Mouse (Mus musculus): ENCODE results near the gene Tnpo2. TPM values are rescaled to one million over a fixed set of nuclear protein-coding genes. Genes with fewer than 3 reads are reported as not detected.

Gene Tnpo2
- polyA plus RNA-seq, 1 experiment, result 106 TPM

DNA sequence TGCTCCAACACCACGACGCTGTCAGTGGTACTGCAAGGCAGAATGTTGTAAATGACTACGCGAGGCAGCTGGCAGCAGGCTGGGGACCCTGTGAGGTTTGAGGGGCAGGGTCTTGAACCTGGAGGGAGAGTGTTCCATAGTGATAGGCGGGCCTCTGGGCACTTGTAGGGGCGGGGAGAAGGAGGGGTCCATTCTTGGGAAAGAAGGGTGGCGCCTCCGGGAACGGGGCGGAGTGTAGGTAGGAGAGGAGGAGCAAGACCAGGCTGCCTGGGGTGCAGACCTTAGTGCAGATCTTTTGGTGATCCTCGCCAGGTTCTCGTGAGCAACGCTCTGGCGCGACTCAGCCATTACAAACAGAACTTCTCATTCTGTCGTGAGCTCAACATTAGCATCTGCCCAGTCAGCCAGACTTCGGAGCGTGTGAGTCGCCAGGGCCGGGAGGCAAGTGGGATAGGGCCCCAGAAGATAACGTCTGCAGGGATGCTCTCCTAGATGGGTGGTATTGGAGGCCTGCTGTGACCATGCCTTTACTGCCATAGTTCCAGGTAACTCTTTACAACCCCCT lies 54.9 kb downstream of the Tnpo2 start:
- Histone ChIP-seq H3K4me1 (ENCODE audit: control insufficient read depth, insufficient read depth, low read length) (no peaks in the 10 kb centered on the region), H3K27ac (ENCODE audit: insufficient read depth, low read length) (no peak overlapping the region), H3K4me3 (ENCODE audit: insufficient read depth, low read length) (no peak overlapping the region)
- TF ChIP-seq POLR2A (IDR thresholded peaks at IDR 0.05; ENCODE audit: low read depth, low read length) (no peak), CTCF (IDR thresholded peaks at IDR 0.05; ENCODE audit: borderline replicate concordance, insufficient read depth, low read length) (no peak)

DNA sequence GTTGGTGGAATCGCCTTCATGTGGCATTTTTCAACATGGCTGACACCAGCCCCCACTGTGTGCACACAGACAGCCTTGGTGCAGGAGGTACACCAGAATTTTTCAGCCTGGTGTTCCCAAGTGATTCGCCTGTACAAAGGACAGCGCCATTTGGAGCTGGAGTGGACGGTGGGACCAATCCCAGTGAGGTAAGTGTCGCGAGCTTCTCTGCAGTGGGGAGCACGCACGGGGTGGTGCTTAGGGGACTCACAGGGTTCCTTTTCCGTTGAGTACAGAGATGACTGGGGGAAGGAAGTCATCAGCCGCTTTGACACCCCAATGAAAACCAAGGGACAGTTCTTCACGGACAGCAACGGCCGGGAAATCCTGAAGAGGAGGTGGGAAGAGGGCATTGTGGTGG lies 58.3 kb downstream of the Tnpo2 start:
- TF ChIP-seq POLR2A (IDR thresholded peaks at IDR 0.05; ENCODE audit: low read depth, low read length) (no peak), CTCF (IDR thresholded peaks at IDR 0.05; ENCODE audit: borderline replicate concordance, insufficient read depth, low read length) (no peak)
- no peak overlapping the region for H3K4me3 ChIP-seq (ENCODE audit: insufficient read depth, low read length)
- H3K4me1 ChIP-seq (ENCODE audit: control insufficient read depth, insufficient read depth, low read length), result no peaks in the 10 kb centered on the region
- no peak overlapping the region for H3K27ac ChIP-seq (ENCODE audit: insufficient read depth, low read length)

DNA sequence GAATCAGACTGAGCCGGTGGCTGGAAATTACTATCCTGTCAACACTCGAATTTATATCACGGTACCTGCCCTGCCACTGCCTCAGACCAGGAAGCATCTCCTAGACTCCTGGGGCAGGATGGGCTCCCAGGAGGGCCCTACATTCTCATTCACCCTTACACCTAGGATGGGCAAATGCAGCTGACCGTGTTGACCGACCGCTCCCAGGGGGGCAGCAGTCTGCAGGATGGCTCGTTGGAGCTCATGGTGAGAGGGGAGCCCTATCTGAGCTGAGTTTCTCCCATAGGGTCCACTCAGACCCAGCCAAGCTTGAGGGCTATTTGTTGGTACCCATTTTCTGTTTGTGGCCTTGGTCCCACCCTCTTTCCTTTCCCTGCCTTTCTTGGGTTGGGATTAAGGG lies 58.9 kb downstream of the Tnpo2 start:
- TF ChIP-seq CTCF (IDR thresholded peaks at IDR 0.05; ENCODE audit: borderline replicate concordance, insufficient read depth, low read length) (no peak), POLR2A (IDR thresholded peaks at IDR 0.05; ENCODE audit: low read depth, low read length) (no peak)
- H3K4me1 ChIP-seq (ENCODE audit: control insufficient read depth, insufficient read depth, low read length), result no peaks in the 10 kb centered on the region
- no peak overlapping the region for H3K27ac ChIP-seq (ENCODE audit: insufficient read depth, low read length)
- H3K4me3 ChIP-seq (ENCODE audit: insufficient read depth, low read length), result no peak overlapping the region

DNA sequence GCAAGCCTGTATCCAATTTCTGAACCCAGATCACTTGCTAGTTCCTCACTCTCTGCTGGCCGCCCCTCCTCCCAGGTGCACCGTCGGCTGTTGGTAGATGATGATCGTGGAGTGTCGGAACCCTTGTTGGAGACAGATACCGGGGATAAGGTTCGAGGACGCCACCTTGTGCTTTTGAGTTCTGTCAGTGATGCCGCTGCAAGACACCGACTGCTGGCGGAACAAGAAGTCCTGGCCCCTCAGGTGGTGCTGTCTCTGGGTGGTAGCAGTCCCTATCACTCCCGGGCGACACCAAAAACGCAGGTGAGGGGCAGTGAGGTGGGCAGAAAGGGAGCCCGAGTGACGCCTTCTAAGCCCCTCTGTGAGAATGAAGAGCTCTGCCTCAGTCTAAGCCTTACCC lies 59.5 kb downstream of the Tnpo2 start:
- no peak overlapping the region for H3K27ac ChIP-seq (ENCODE audit: insufficient read depth, low read length)
- no peaks in the 10 kb centered on the region for H3K4me1 ChIP-seq (ENCODE audit: control insufficient read depth, insufficient read depth, low read length)
- no peak overlapping the region for H3K4me3 ChIP-seq (ENCODE audit: insufficient read depth, low read length)
- no peak for TF ChIP-seq POLR2A (IDR thresholded peaks at IDR 0.05; ENCODE audit: low read depth, low read length)

- Histone ChIP-seq H3K4me3 (ENCODE audit: insufficient read depth, low read length) (no peak overlapping the region), H3K4me1 (ENCODE audit: control insufficient read depth, insufficient read depth, low read length) (no peaks in the 10 kb centered on the region), H3K27ac (ENCODE audit: insufficient read depth, low read length) (no peak overlapping the region)
- no peak for TF ChIP-seq POLR2A (IDR thresholded peaks at IDR 0.05; ENCODE audit: low read depth, low read length)
- TF ChIP-seq CTCF (IDR thresholded peaks at IDR 0.05; ENCODE audit: borderline replicate concordance, insufficient read depth, low read length), result no peak
These were observed 60.1 kb downstream of the Tnpo2 start for GRCm38 (mm10) chr8:85096850-85097249.

- H3K4me3 ChIP-seq (ENCODE audit: insufficient read depth, low read length), result no peak overlapping the region
- H3K27ac ChIP-seq (ENCODE audit: insufficient read depth, low read length), result no peak overlapping the region
- no peaks in the 10 kb centered on the region for H3K4me1 ChIP-seq (ENCODE audit: control insufficient read depth, insufficient read depth, low read length)
- TF ChIP-seq CTCF (IDR thresholded peaks at IDR 0.05; ENCODE audit: borderline replicate concordance, insufficient read depth, low read length), result no peak
- no peak for TF ChIP-seq POLR2A (IDR thresholded peaks at IDR 0.05; ENCODE audit: low read depth, low read length)
These were observed 63.5 kb downstream of the Tnpo2 start for GRCm38 (mm10) chr8:85100076-85100665.

Other genes starting within 250 kb of the Tnpo2 start
- 173 and 236 TPM in 2 replicates for gene Nfix, start 236.6 kb upstream of the Tnpo2 start, polyA plus RNA-seq (2011; ENCODE audit: insufficient read length, low read depth, missing spikeins)
- gene Dand5, start 214.1 kb upstream of the Tnpo2 start, polyA plus RNA-seq (2011; ENCODE audit: insufficient read length, low read depth, missing spikeins), result 2.0 and 2.3 TPM in 2 replicates
- gene Gadd45gip1, start 205.4 kb upstream of the Tnpo2 start, polyA plus RNA-seq (2011; ENCODE audit: insufficient read length, low read depth, missing spikeins), result 11.7 and 12.6 TPM in 2 replicates
- 57.6 and 61.7 TPM in 2 replicates for gene Rad23a, start 196.2 kb upstream of the Tnpo2 start, polyA plus RNA-seq (2011; ENCODE audit: insufficient read length, low read depth, missing spikeins)
- 1,122 and 1,201 TPM in 2 replicates for gene Calr, start 190.0 kb upstream of the Tnpo2 start, polyA plus RNA-seq (2011; ENCODE audit: insufficient read length, low read depth, missing spikeins)
- gene Farsa, start 179.9 kb upstream of the Tnpo2 start, polyA plus RNA-seq (2011; ENCODE audit: insufficient read length, low read depth, missing spikeins), result 41.0 and 43.5 TPM in 2 replicates
- 8.7 and 18.9 TPM in 2 replicates for gene Syce2, start 164.8 kb upstream of the Tnpo2 start, polyA plus RNA-seq (2011; ENCODE audit: insufficient read length, low read depth, missing spikeins)
- gene Gcdh, start 143.0 kb upstream of the Tnpo2 start, polyA plus RNA-seq (2011; ENCODE audit: insufficient read length, low read depth, missing spikeins), result 18.6 and 23.5 TPM in 2 replicates
- gene Klf1, start 135.0 kb upstream of the Tnpo2 start, polyA plus RNA-seq (2011; ENCODE audit: insufficient read length, low read depth, missing spikeins), result not detected in 2 replicates
- 17.2 and 19.7 TPM in 2 replicates for gene Dnase2a, start 128.4 kb upstream of the Tnpo2 start, polyA plus RNA-seq (2011; ENCODE audit: insufficient read length, low read depth, missing spikeins)
- gene Mast1, start 99.6 kb upstream of the Tnpo2 start, polyA plus RNA-seq (2011; ENCODE audit: insufficient read length, low read depth, missing spikeins), result not detected in 2 replicates
- gene Rtbdn, start 89.9 kb upstream of the Tnpo2 start, polyA plus RNA-seq (2011; ENCODE audit: insufficient read length, low read depth, missing spikeins), result not detected in 2 replicates
- gene Gm49661, start 67.5 kb upstream of the Tnpo2 start, polyA plus RNA-seq (2011; ENCODE audit: insufficient read length, low read depth, missing spikeins), result not detected in 2 replicates
- 244 and 312 TPM in 2 replicates for gene Prdx2, start 67.3 kb upstream of the Tnpo2 start, polyA plus RNA-seq (2011; ENCODE audit: insufficient read length, low read depth, missing spikeins)
- 27.9 and 30.7 TPM in 2 replicates for gene Rnaseh2a, start 67.1 kb upstream of the Tnpo2 start, polyA plus RNA-seq (2011; ENCODE audit: insufficient read length, low read depth, missing spikeins)
- 35.0 and 42.0 TPM in 2 replicates for gene Junb, start 58.2 kb upstream of the Tnpo2 start, polyA plus RNA-seq (2011; ENCODE audit: insufficient read length, low read depth, missing spikeins)
- 7.9 and 8.1 TPM in 2 replicates for gene Hook2, start 46.3 kb upstream of the Tnpo2 start, polyA plus RNA-seq (2011; ENCODE audit: insufficient read length, low read depth, missing spikeins)
- not detected in 2 replicates for gene Best2, start 22.4 kb upstream of the Tnpo2 start, polyA plus RNA-seq (2011; ENCODE audit: insufficient read length, low read depth, missing spikeins)
- gene Asna1, start 11.6 kb upstream of the Tnpo2 start, polyA plus RNA-seq (2011; ENCODE audit: insufficient read length, low read depth, missing spikeins), result 71.1 and 73.2 TPM in 2 replicates
- gene Trir, start 10.1 kb upstream of the Tnpo2 start, polyA plus RNA-seq (2011; ENCODE audit: insufficient read length, low read depth, missing spikeins), result 108 and 117 TPM in 2 replicates
- gene Fbxw9, start 23.1 kb downstream of the Tnpo2 start, polyA plus RNA-seq (2011; ENCODE audit: insufficient read length, low read depth, missing spikeins), result 28.8 TPM in 2 replicates
- gene Gm5741, start 31.1 kb downstream of the Tnpo2 start, polyA plus RNA-seq (2011; ENCODE audit: insufficient read length, low read depth, missing spikeins), result not detected in 2 replicates
- 36.1 and 36.7 TPM in 2 replicates for gene Dhps, start 34.8 kb downstream of the Tnpo2 start, polyA plus RNA-seq (2011; ENCODE audit: insufficient read length, low read depth, missing spikeins)
- 133 and 144 TPM in 2 replicates for gene Wdr83os, start 43.8 kb downstream of the Tnpo2 start, polyA plus RNA-seq (2011; ENCODE audit: insufficient read length, low read depth, missing spikeins)
- 19.5 and 22.2 TPM in 2 replicates for gene Wdr83, start 44.4 kb downstream of the Tnpo2 start, polyA plus RNA-seq (2011; ENCODE audit: insufficient read length, low read depth, missing spikeins)
- gene Man2b1, start 46.4 kb downstream of the Tnpo2 start, polyA plus RNA-seq (2011; ENCODE audit: insufficient read length, low read depth, missing spikeins), result 45.5 and 51.3 TPM in 2 replicates
- gene Zfp791, start 86.2 kb downstream of the Tnpo2 start, polyA plus RNA-seq (2011; ENCODE audit: insufficient read length, low read depth, missing spikeins), result 1.1 and 1.7 TPM in 2 replicates
- gene Cks1brt, start 115.0 kb downstream of the Tnpo2 start, polyA plus RNA-seq (2011; ENCODE audit: insufficient read length, low read depth, missing spikeins), result not detected in 2 replicates
- gene Olfr371, start 189.1 kb downstream of the Tnpo2 start, polyA plus RNA-seq (2011; ENCODE audit: insufficient read length, low read depth, missing spikeins), result not detected in 2 replicates

Measured in embryonic fibroblast, embryonic 13.5 days (primary cell).